Mouse (Mus musculus): ENCODE data around the gene Mpg. TPM values are rescaled to one million over a fixed set of nuclear protein-coding genes. Genes with fewer than 3 reads are reported as not detected.

Mpg gene
- polyA plus RNA-seq, 1 experiment from 2014 or later, result 37.8 TPM

- Histone ChIP-seq H3K4me1 (peaks cover 15% of the 10 kb centered on the region), H3K27me3 (no peaks in the 10 kb centered on the region), H3K9me3 (no peaks in the 10 kb centered on the region), H3K36me3 (no peaks in the 10 kb centered on the region), H3K4me3 (no peak overlapping the region), H3K4me2 (no peak overlapping the region), H3K27ac (no peak overlapping the region), H3K9ac (no peak overlapping the region)
- 76% methylated on average over 5 of the region's 5 CpGs for WGBS
- no peak for ATAC-seq (ENCODE audit: borderline replicate concordance, extremely low read depth, low FRiP score, low TSS enrichment)
These were observed 42.6 kb downstream of the Mpg start for GRCm38 (mm10) chr11:32268952-32269351.

DNA sequence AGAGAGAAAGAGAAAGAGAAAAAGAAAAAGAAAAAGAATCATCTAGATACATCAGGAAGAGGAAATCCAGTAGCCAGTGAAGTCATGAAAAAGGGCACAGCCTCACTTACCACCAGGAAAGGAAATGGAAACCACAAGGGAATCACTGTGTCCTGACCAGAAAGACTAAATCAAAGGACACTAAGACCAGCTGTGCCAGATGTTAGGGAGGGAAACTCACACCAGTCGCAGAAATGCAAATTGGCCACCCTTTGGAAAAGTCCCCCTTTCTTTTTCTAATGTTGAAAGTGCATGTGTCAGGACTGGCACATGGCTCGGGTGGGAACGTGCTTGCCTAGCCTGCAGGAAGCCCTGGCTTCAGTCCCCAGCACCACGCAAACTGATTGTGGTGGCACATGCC is 44.9 kb downstream of the Mpg start:
- H3K4me2 ChIP-seq, result no peak overlapping the region
- no peaks in the 10 kb centered on the region for H3K36me3 ChIP-seq
- H3K4me1 ChIP-seq, result peaks cover 9% of the 10 kb centered on the region
- WGBS, result 39% methylated on average over 4 of the region's 4 CpGs
- no peak overlapping the region for H3K9ac ChIP-seq
- H3K9me3 ChIP-seq, result no peaks in the 10 kb centered on the region
- H3K27ac ChIP-seq, result no peak overlapping the region
- no peaks in the 10 kb centered on the region; the same call in 1 of the 2 replicates for H3K27me3 ChIP-seq
- H3K4me3 ChIP-seq, result no peak overlapping the region
- no peak for ATAC-seq (ENCODE audit: borderline replicate concordance, extremely low read depth, low FRiP score, low TSS enrichment)

DNA sequence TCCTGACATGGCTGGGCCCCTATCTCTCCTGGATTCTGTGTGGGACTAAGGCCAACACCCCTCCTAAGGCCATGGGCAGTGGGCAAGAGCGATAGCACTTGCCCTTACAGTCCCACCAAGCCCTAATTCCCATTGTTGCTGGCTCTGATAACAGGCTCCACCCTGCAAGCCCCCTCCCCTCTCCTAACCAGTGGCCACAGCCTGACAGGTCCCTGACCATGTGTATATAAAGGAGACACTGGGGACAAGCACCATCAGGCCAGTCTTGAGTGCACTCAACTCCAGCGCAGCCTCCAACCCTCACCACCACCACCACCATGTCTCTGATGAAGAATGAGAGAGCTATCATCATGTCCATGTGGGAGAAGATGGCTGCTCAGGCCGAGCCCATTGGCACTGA is 50.0 kb downstream of the Mpg start, which contains the start of gene Hba-x:
TSS of gene Hba-x (plus strand) at position 54 of the 400 bp plus-strand sequence.
- no peak within 1 kb of the TSS for H3K4me3 ChIP-seq
- H3K27ac ChIP-seq, result no peak within 1 kb of the TSS
- no peak within 1 kb of the TSS for H3K9ac ChIP-seq
- no peak for ATAC-seq (ENCODE audit: borderline replicate concordance, extremely low read depth, low FRiP score, low TSS enrichment)
- no peaks in the 10 kb centered on the region for H3K9me3 ChIP-seq
- 62% methylated on average over 3 of the region's 3 CpGs for WGBS
- H3K36me3 ChIP-seq, result no peaks in the 10 kb centered on the region
- no peaks in the 10 kb centered on the region for H3K4me1 ChIP-seq
- peaks cover 28% of the 10 kb centered on the region for H3K27me3 ChIP-seq
- no peak within 1 kb of the TSS for H3K4me2 ChIP-seq

- Histone ChIP-seq H3K27me3 (peaks cover 28% of the 10 kb centered on the region), H3K27ac (no peak overlapping the region)
- ATAC-seq (ENCODE audit: borderline replicate concordance, extremely low read depth, low FRiP score, low TSS enrichment), result no peak
These were observed 51.6 kb downstream of the Mpg start for GRCm38 (mm10) chr11:32277736-32278457.

GRCm38 (mm10) chr11:32278458-32278957 is 52.2 kb downstream of the Mpg start:
- Histone ChIP-seq H3K4me1 (no peaks in the 10 kb centered on the region), H3K36me3 (no peaks in the 10 kb centered on the region), H3K4me3 (no peak overlapping the region), H3K9ac (no peak overlapping the region), H3K9me3 (no peaks in the 10 kb centered on the region), H3K4me2 (no peak overlapping the region), H3K27me3 (peaks cover 28% of the 10 kb centered on the region), H3K27ac (no peak overlapping the region)
- ATAC-seq (ENCODE audit: borderline replicate concordance, extremely low read depth, low FRiP score, low TSS enrichment), result no peak
- 71% methylated on average over 12 of the region's 12 CpGs for WGBS

More at GRCm38 (mm10) chr11:32277736-32278457, 51.6 kb downstream of the Mpg start:
- Histone ChIP-seq H3K4me3 (no peak overlapping the region), H3K9ac (no peak overlapping the region), H3K9me3 (no peaks in the 10 kb centered on the region), H3K36me3 (no peaks in the 10 kb centered on the region), H3K4me1 (no peaks in the 10 kb centered on the region), H3K4me2 (no peak overlapping the region)
- 54% methylated on average over 21 of the region's 21 CpGs for WGBS

DNA sequence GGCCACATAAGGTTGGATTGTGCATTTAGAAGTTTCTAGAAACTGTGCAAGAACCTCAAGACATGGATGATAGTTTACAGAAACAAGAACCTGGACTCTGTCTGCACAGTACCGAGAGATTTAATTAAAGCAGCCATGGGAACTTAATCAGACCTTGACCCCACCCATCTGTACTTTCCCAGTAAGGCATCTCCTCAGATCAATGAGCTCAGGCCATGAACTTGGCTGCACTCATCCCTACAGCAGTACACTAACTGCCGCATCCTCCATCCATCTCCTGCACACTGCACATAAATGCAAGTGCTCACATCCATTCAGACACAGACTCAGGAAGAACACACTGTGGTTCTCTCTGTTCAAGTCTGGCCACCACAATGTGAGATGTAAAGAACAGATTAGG is 54.3 kb downstream of the Mpg start:
- 61% methylated on average over 2 of the region's 2 CpGs for WGBS
- Histone ChIP-seq H3K4me3 (no peak overlapping the region), H3K36me3 (no peaks in the 10 kb centered on the region), H3K9ac (no peak overlapping the region), H3K27me3 (peaks cover 28% of the 10 kb centered on the region), H3K4me1 (no peaks in the 10 kb centered on the region), H3K4me2 (no peak overlapping the region), H3K27ac (no peak overlapping the region), H3K9me3 (no peaks in the 10 kb centered on the region)
- ATAC-seq (ENCODE audit: borderline replicate concordance, extremely low read depth, low FRiP score, low TSS enrichment), result no peak

DNA sequence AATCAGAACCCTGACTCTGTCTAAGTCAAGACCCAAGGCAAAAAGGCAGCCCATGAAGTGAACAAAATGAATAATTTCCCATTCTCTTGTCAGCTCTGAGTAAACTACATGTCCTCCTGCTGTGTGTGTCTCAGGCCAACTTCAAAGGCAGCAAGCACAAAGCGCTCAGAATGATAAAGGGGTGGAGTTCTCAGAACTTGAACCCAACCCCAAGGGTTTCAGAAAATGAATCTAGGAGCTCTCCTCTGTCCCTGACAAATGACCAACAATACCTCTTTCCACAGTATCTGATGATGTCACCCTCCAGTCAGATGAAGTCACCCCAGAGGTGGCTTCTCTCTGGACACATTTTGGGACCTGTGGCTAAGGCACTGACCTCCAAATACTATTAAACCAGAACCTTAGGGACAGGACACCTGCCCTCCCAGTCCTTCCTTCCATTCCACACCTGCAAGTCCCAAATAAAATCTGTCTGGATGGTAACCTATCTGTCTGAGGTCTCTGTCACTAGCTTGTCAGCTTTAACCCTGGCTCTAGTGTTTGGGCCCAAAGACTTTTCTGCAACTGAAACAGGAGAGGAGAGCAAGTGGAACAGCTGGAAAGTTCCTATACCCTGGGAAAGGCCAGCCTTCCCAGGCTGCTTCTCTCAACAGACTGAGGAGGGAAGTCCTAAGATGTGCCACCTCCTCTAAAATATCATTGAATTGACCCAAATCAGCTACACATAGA is 55.3 kb downstream of the Mpg start:
- Histone ChIP-seq H3K36me3 (no peaks in the 10 kb centered on the region), H3K9me3 (no peaks in the 10 kb centered on the region), H3K4me3 (no peak overlapping the region), H3K4me2 (no peak overlapping the region), H3K27me3 (peaks cover 27% of the 10 kb centered on the region), H3K27ac (no peak overlapping the region), H3K4me1 (no peaks in the 10 kb centered on the region), H3K9ac (no peak overlapping the region)
- 63% methylated on average over 1 of the region's 1 CpGs for WGBS
- ATAC-seq (ENCODE audit: borderline replicate concordance, extremely low read depth, low FRiP score, low TSS enrichment), result no peak

Other genes with a start within 250 kb of the Mpg start
- gene Nsg2, start 226.0 kb upstream of the Mpg start, polyA plus RNA-seq (2015; fragmentation: Nextera tagmentation; extraction: Ambion mirVana), result 1.2 and 2.8 TPM in 2 replicates
- gene Il9r, start 26.2 kb upstream of the Mpg start, polyA plus RNA-seq (2015; fragmentation: Nextera tagmentation; extraction: Ambion mirVana), result 0.10 and 0.45 TPM in 2 replicates
- 50.8 and 56.7 TPM in 2 replicates for gene Snrnp25, start 21.1 kb upstream of the Mpg start, polyA plus RNA-seq (2015; fragmentation: Nextera tagmentation; extraction: Ambion mirVana)
- gene Rhbdf1, start 4.2 kb upstream of the Mpg start, polyA plus RNA-seq (2015; fragmentation: Nextera tagmentation; extraction: Ambion mirVana), result 62.5 and 67.4 TPM in 2 replicates
- 41.6 and 46.9 TPM in 2 replicates for gene Nprl3, start 41.2 kb downstream of the Mpg start, polyA plus RNA-seq (2015; fragmentation: Nextera tagmentation; extraction: Ambion mirVana)
- gene Hba-x, start 49.9 kb downstream of the Mpg start, polyA plus RNA-seq (2015; fragmentation: Nextera tagmentation; extraction: Ambion mirVana), result 160 and 236 TPM in 2 replicates
- gene Hba-a1, start 57.0 kb downstream of the Mpg start, polyA plus RNA-seq (2015; fragmentation: Nextera tagmentation; extraction: Ambion mirVana), result 7,834 and 8,642 TPM in 2 replicates
- gene Hbq1b, start 60.5 kb downstream of the Mpg start, polyA plus RNA-seq (2015; fragmentation: Nextera tagmentation; extraction: Ambion mirVana), result 1.4 and 2.8 TPM in 2 replicates
- gene Hba-a2, start 70.0 kb downstream of the Mpg start, polyA plus RNA-seq (2015; fragmentation: Nextera tagmentation; extraction: Ambion mirVana), result 21,194 and 23,046 TPM in 2 replicates
- gene Hbq1a, start 73.6 kb downstream of the Mpg start, polyA plus RNA-seq (2015; fragmentation: Nextera tagmentation; extraction: Ambion mirVana), result 0.97 and 1.5 TPM in 2 replicates
- gene Sh3pxd2b, start 121.3 kb downstream of the Mpg start, polyA plus RNA-seq (2015; fragmentation: Nextera tagmentation; extraction: Ambion mirVana), result 21.8 and 24.3 TPM in 2 replicates
- gene Ubtd2, start 228.9 kb downstream of the Mpg start, polyA plus RNA-seq (2015; fragmentation: Nextera tagmentation; extraction: Ambion mirVana), result 46.8 and 48.4 TPM in 2 replicates